Mouse (Mus musculus): ENCODE measurements around the gene Fhl3.
A peak's percentile ranks its signal among the peaks of the same experiment; 100 is the strongest.

The Fhl3 gene

DNA sequence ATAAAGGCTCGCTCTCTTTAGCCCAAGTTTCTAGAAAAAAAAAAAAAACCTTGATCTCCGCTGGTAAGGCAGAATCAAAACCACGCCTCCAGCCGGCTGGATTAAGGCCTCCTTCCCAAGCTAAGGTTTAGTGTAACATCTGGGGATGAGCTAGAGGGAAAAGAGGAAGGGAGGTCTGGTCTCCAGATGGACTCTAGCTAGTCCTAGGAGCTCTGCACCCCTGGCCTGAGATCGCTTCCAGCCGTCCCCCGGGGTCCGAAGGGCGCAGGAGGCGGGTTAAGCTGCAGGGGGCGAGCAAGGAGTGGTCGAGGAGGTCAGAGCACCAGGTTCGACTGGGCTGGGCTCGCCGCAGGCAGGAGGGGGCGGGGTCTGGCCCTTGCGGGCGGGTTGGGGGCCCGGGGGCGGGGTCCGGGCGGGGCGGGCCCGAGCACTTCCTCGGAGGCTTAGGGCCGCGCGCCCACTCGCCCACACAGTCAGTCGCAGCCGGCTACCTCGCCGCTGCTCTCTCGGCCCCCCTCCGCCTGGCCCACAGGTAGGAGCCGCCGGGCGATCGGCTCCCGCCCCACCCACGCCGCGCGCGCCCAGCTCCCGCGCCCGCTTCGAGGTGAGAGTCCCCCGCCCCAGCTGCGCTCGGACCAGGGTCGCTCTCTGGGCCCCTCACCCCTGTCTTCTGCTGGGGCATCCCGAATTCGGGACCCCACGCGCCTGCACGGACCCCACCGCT is at the start of gene Fhl3:
Fhl3 (plus strand) TSS at position 454 of the 724 bp plus-strand sequence.
- no peak for DNase-seq

DNA sequence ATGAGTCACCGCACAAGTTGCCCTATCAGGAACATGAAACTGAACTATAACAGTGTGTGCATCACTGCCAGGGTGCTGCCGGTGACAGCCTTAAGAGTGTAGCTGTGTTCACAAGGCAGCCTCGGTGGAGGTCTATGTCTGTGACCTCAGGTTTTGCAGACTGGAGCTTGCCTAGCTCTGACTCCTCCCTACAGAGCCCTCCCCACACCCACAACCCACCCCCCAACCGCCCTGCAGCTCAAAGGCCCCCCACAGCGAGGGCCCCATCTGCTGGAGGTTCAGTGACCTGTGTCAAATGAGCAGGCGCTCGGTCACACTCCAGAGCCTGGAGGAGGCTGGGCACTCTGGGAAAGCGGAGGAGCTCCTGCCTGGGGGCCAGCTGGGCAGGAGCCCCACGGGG is 47.6 kb upstream of the Fhl3 start:
- DNase-seq, result no peak

DNA sequence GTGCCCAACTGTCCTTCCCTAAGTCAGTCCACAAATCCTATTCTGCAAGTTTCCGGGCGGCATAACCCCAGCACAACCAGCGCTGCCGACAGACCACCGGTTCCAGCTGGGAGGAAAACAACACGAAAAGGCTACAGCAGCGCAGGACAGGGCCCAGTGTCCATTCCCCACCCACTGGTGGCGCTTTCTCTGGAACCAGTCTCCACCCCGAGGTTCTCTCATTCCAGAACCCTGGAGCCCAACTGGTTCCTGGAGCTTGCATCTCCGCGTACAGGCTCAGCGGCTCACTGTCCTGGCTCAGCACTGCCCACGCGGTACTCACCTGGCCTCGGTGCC is 44.0 kb upstream of the Fhl3 start, which contains the start of gene Pou3f1:
Pou3f1 (plus strand) TSS at position 290 of the 336 bp plus-strand sequence.
- DNase-seq, result peak; percentile 24

DNA sequence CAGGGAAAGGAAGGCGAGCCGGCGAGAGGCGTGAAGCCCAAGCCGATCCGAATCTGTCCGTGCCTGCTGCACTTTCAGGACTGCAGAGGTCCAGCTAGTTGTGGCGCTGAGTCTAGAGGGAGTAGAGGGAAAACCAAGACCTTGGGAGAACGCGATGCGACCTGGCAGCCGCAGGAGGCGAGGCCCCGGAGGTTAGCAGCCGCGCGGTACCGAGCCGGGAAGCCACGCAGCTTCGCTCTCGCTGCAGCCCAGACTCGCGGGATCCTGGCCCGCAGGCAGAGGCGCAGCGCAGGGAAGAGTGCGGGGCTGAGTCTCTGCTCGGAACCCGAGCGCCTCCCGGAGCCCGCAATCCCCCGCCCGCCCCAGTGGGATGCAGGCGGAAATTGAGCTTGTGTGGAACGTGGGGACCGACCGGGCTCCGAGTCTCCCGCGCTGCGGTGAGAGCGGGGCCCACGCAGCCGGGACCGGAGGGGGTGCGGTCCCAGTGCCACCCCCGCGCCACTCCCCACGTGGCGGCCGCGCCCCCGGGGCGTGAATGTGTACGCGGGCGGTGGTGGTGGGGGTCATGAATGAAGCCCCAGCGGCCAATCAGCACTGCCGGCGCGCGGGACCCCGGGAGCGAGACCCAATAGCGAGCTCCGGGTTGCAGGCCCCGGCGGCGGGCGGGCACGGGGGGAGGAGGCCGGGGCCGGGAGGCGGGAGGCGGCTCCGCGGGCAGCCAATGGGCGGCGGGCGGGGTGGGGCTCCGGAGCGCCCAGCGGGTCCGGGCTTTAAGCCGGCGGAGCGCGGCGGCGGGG is 43.4 kb upstream of the Fhl3 start:
- peak; percentile 59 for DNase-seq

DNA sequence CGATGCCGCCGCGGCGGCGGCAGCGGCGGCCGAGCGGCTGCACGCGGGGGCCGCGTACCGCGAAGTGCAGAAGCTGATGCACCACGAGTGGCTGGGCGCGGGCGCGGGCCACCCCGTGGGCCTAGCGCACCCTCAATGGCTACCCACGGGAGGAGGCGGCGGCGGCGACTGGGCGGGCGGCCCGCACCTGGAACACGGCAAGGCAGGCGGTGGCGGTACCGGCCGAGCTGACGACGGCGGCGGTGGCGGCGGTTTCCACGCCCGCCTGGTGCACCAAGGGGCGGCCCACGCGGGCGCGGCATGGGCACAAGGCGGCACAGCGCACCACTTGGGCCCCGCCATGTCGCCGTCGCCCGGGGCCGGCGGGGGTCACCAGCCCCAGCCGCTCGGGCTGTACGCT is 42.7 kb upstream of the Fhl3 start:
- no peak for DNase-seq

DNA sequence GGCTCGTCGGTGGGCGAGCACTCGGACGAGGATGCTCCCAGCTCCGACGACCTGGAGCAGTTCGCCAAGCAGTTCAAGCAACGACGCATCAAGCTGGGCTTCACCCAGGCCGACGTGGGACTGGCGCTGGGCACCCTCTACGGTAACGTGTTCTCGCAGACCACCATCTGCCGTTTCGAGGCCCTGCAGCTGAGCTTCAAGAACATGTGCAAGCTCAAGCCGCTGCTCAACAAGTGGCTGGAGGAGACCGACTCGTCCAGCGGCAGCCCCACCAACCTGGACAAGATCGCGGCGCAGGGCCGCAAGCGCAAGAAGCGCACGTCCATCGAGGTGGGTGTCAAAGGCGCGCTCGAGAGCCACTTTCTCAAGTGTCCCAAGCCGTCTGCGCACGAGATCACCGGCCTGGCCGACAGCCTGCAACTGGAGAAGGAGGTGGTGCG is 42.1 kb upstream of the Fhl3 start:
- no peak for DNase-seq

DNA sequence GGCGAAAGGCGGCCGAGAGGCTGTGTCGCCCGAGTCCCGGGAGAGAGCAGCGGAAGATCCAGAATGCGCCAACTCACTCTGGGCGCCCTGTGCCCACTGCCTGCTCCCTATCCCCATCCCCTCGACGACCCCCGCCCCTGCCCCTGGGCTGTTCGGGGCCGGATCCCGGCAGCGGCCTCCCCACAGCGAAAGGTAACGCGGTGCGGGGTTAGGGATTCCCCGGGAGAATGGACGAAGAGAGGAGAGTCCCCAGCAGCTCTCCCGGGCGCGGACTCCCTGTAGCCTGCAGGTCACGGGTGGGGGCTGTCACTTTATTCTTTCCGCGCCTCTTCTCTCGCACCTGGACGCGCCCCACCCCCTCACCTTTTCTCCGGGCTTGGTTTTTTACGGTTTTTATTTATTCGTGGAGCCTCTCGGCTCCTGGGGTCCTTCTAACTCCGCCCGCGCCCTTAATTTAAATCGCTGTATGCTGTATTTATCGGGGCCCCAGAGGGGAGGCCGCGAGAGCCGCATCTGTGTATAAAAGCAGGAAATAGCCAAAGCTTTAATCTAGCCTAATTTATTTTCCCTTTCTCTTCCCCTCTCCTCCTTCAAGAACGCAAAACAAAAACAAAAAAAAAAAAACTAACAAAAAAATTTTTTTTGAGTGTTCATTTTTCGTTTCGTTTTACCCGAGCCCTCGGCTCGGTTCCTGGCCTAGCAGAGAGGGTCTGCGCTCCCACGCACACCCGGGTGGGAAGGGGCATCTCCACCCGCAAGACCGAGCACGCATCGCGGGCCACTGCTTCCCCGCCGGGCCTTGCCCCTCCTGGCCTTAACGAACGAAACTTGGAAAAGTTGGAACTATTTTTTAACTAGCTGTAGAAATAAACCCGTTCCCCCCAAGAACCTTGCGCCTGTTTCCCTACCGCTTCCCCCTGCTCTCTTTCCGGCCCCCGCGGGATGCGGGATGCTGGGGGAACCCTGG is 41.0 kb upstream of the Fhl3 start:
- no peak for DNase-seq

DNA sequence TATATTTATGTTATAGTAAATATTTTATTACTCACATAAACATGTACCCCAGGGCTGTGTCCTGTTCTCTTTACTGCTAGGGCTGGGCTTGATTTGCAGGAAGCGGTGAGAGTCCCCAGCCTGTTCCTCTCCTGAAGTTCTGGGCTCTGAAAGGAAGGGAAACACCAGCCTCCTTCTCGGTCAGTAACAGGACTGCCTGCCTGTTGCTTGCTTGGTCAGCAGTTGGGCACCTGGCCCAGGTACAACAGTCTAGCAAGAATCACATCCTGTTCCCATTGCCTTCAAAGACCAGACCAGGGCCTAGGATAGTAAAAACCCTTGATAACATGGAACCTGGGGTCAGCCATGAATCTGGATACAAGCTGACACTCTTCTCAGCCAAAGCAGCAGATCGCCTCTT is 39.9 kb upstream of the Fhl3 start:
- no peak for DNase-seq

DNA sequence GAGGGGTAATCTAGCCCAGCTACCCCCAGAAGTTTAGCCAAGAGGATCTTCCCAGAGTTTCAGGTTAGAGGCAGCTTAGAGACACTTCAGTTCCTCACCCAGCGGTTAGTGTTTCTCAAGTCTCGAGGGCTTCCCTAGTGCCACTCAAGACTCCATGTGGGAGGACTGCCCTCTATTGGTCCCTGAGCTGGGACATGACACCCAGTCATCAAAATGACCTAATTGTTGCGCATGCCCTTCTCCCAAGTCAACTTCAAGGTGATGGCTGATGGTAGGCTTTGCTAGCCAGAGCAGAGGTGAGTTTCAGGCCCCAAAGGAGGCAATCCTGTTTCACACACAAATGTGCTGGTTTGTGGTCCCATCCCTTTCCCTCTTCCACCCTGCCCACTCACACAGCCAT is 37.5 kb upstream of the Fhl3 start:
- DNase-seq, result no peak

DNA sequence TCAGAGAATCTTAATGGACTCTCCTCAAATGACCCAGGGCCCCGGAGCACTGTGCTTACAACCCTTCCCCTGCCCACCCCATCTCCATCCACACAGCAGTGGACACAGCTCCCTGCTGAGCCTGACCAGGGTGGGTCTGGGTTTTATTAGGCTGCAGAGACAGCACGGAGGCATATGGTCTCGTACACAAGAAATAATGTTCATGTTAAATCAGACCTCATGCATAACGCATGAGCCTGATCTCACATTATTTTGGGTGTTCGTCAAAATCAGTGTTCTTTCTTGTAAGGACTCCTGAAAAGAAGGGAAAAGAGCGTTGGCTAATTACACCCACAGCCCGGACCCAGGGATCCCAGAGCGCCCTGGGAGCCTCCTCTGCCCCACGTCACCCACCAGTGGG is 36.3 kb upstream of the Fhl3 start:
- DNase-seq, result no peak

DNA sequence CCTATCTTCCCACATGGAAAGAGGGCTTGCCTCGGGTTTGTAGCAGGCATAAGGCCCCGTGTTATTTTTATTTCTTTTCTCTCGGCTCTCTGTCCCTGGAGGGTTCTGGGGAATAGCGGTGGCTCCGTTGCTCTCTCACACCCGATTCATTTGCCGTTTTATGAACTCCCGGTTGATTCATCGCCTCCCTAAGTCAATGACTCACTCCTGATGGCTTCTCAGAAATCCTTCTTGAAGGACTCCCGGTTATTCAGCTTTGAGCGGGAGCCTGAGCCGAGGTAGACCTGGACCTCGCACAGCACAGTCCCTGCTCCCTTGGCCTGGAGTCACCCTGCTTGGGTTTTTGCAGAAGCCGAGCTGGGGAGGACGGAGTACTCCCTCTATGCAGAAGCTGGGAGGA is 35.9 kb upstream of the Fhl3 start:
- no peak for DNase-seq

DNA sequence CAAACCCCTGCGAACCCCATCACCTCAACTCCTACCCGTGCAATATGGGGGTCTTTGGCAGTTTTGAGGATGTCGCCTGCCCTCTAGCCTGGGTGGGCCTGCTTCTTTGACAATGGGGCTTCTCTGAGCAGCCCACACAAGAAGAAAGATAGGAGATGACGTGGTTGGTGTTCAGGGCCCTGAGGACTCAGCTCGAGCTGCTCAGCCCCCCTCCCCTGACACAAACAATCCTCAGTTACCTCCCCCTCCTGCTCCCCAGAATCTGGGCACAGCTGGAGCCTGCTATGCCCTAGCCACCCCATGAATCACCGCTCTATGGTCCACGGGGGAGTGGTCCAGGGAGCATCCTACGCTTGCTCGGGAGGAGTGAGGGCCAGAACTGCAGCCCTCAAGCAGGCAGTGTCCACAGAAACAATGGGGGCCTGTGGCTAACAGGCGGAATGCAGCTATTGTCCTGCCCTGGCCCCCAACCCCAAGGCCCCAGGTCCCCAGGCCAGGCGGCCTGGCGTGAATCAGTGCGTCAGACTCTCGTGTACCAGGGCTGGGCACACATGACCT is 32.9 kb upstream of the Fhl3 start:
- peak; percentile 22 for DNase-seq

DNA sequence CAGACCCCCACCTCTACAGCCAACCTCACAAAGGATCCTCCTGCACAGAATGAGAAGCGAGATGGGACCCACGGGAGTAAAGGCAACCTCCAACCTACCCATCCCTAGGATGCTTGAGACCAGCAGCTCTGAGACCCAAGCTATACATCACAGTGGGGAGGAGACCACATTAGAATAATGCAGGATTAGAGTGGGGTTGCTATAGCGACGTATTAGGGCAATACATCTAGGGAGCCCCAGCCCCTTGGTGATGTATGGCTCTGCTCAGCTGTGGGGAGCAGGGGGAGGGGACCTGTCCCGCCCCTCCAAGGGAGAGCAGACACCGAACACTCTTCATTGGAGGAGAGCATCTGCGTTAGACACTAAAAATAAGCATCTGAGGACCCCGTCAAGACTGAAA is 32.4 kb upstream of the Fhl3 start:
- DNase-seq, result no peak

DNA sequence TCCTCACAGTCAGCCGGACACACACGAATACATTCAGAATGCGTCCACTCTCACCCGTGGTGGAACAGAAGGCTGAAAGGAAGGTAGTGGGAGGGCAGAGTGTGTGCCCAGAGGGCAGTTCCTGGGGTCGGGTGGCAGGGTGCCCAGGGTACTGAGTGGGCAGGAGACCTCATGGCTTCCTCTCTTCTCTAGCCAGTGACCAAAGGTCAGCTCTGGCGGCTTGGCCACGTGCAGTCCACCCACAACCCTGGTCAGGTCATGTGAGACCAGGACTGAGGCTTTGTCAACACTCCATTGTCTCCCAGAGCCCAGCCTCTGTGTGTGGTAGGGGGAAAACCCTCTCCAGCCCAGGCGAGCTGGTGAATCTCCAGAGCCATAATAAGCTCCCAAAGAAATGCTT is 30.3 kb upstream of the Fhl3 start:
- no peak for DNase-seq

DNA sequence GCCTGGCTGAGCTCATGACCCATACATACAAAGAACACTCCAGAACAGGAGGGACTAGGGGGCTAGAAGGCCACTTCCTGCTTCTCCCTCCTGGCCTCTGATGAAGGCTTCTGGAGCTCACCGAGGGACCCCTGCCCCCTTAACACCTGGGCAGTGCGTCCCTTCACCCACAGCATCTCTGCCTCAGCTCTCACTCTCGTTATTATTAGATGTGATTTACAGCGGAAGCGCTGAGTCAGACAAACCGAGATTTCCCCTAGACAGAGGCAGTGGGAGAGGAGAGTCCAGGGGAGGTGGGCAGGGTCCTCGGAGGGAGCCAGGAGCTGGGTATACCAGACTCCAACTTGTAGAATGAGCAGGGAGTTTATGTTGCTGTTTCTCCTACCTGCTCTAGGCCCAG is 28.9 kb upstream of the Fhl3 start:
- no peak for DNase-seq

DNA sequence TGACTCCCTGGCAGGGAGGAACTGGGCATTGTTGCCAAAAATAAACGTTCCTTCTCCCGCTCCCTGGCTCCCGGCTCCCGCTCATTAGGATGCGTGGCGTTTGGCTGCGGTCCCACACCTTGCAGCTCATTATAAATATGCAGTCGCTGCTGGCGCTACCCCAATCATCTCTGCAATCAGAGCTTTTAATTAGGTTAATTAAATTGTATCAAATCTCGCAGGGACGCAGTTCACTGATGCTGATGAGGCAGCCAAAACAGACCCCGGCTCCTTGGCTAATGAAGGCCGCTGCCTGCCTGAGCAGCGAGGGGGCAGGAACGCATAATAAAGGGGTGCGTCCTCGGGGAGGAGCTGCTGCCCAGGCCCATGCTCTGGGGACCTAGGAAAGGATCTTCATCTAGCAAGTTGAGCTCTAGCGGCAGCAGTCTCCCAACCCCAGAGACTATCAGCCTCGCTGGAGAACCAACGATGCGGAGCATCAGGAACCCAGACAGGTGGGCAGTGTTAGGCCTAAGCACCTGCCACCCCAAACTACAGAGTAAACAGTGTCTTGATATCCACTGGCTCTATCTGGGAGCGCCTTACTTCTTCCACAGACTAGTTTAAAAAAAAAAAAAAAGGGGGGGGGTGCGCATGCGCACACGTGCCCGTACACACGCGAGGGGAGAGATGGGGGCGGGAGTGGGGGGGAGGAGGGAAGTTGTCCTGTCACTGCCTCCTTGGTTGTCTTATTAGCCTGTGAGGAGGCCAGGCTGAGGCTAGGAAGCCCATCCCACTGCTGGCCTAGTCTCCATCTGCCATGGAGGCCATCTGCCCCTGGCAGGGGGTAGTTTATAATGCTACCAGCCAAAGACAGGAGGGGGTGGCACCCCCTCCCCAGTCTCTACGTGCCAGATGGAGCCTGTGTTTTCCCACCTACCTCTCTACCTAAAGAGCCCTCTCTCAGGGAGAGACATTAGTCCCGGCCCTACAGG is 27.9 kb upstream of the Fhl3 start:
- DNase-seq, result peak; percentile 78

DNA sequence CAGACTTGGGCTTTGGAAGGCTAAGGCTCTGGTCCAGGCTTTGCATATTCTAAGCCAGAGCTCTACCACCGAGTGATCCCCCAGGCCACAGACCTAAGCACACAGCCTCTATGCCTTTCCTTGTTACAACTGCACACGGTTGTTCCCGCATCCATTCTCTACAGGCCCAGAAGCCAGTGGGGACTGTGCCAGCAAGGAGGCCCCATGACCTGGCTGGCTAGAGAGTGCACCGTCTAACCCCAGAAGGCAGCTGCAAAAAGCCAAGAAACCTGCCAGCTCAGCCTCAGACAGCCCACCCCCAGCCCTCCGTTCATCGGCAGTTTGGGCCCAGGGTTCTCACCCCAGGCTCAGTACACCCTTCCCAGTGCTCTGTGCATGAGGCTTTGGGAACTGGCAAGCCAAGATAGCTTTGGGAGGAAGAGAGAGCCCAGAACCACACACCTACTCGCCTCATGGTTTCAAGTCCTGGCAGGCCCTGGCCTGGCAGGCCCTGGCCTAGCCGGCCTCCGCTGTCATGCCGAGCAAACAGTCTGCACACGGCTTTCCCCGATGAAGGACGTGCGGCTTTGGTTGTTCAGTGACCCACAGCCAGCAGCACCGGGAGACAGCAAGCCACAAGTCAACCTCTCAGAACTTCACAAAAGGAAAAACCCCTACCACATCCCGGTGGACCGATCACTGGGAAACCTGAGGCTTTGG is 26.0 kb upstream of the Fhl3 start:
- DNase-seq, result no peak

DNA sequence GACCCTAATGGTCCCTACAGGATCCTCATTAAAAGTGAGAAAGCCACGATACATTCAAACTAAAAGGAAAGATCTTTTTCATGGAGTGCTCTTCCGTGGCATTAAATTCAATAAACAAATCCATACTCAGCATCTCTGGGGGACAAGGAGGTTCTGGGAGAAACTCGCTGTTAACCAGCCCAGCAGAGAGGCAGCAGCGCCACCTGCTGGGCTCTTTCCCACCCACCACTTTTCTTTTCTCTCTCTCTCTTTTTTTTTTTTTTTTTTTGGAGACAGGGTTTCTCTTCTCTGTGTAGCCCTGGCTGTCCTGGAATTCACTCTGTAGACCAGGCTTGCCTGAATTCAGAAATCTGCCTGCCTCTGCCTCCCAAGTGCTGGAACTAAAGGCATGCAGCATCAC is 25.5 kb upstream of the Fhl3 start:
- peak; percentile 66 for DNase-seq

DNA sequence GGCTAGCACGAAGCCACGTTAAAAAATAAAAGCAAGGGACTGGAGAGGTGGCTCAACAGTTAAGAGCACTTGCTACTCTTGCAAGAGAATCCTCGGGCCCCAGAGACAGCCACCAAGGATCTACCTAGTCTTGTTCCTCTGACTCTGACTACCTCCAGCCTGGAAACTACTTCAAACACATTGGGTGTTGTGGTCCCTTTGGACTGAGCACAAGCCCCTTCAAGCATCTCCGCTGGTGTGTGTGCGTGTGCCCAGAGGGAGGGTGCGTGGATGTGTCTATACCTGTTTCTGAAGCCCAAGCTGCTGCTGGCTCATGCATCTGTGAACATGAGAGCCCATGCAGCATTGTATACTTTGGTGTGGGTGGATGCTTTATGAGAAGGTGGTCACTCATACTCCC is 24.5 kb upstream of the Fhl3 start:
- no peak for DNase-seq

DNA sequence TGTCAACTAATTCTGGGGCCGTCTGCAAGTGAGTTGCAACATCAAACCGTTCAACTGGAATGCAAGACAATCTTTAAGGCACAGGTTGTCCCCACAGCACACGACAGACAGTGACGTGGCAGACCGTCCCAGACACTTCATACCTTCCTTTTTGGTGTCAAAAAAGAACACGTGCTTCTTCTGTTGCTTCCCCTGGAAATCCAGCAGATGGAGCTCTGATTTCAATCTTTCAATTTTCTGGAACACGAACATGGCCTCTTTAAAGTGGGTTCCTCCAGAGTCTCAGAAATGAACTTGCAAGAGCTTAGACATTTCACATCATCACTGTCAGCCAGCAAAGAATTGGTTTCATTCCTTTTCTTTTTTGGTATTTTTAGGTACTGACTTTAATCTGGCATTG is 18.2 kb upstream of the Fhl3 start:
- DNase-seq, result no peak

DNA sequence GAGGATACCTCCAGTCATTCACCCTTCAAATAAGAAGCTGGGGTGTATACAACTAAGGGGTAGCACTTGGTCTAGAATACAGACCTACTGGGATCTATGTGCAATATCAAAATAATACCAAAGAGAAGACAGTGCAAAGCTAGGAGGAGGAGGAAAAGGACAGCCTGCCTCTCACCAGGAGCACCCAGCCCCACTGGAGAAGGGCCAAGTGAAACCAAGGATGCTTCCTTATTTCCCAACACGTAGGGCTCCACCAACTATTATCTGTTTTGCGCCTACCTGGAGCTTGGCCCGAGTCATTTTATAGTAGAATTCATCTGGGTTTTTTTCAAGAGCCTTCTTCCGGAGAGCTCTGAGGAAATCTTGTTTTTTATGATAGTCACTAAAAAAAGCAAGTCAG is 17.0 kb upstream of the Fhl3 start:
- DNase-seq, result peak; percentile 43

All from cerebellum, adult 9-11 months (tissue).